ENCODE assay signal across 24 mouse cellular contexts in the genomic region with DNA sequence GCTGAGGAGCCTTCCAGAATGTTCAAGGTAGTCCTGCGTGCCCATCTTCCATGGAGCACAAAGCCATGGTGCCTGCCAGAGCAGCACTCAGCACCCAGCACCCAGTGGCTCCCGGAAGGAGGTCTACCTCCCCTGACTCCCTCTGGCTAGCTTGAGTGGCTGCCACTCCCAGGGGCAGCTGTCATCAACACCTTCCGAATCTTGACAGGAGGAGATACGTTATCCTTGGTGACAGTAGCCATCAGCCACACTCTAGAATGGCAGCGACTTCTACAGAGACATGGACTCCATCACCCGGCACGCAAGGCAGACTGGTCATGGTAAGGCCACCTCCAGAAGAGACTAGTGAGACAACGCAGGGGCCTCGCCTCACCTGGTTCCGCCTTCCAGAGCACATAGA. TPM values are rescaled to one million over a fixed set of nuclear protein-coding genes. Genes with fewer than 3 reads are reported as not detected.
DNase-seq lines count a peak whose midpoint lies in the region; ATAC-seq and TF ChIP-seq lines count a peak whose summit lies in the region.
"Had no signal": no experiment of that assay in that cellular context is flagged by ENCODE, and none has a peak within 500 bp of the region (broad histone marks: within the 10 kb centered on the region; RNA-seq: fewer than 3 reads in every experiment).

No protein-coding gene starts in this region.

- 42% methylated on average over 10 of the region's 10 CpGs for WGBS in heart, embryonic 11.5 days (ENCODE audit: insufficient replicate concordance)
- WGBS in heart, embryonic 15.5 days, result 27% methylated on average over 10 of the region's 10 CpGs
- 83% methylated on average over 10 of the region's 10 CpGs for WGBS in liver, postnatal 0 days (ENCODE audit: insufficient replicate concordance)
- 90% methylated on average over 9 of the region's 10 CpGs for WGBS in hindbrain, embryonic 16.5 days

- H3K9ac ChIP-seq in heart, embryonic 11.5 days (ENCODE audit: low read depth, low read length), result peak overlapping the region; percentile 73; the same call in 1 of the 2 replicates
- H3K9ac ChIP-seq in heart, embryonic 15.5 days, result peak overlapping the region; percentile 49
- H3K9ac ChIP-seq in liver, postnatal 0 days (replicated peaks), result no peak overlapping the region
- no peak overlapping the region for H3K9ac ChIP-seq in hindbrain, embryonic 16.5 days (ENCODE audit: low read depth, low read length)
- H3K9ac ChIP-seq: embryonic facial prominence, embryonic 12.5 days; hindbrain, embryonic 13.5 days; intestine, embryonic 15.5 days had no signal

- peak overlapping the region; percentile 58 for H3K4me2 ChIP-seq in heart, embryonic 11.5 days
- H3K4me2 ChIP-seq in heart, embryonic 15.5 days, result peak overlapping the region; percentile 59
- no peak overlapping the region for H3K4me2 ChIP-seq in liver, postnatal 0 days (ENCODE audit: low read depth, low read length)
- no peak overlapping the region for H3K4me2 ChIP-seq in hindbrain, embryonic 16.5 days (ENCODE audit: low read length)
- H3K4me2 ChIP-seq: embryonic facial prominence, embryonic 12.5 days; hindbrain, embryonic 13.5 days; intestine, embryonic 15.5 days had no signal

- ATAC-seq in heart, embryonic 11.5 days (replicated peaks; ENCODE audit: insufficient number of reproducible peaks, low FRiP score, low TSS enrichment), result peak; percentile 67
- peak; percentile 80 for ATAC-seq in heart, embryonic 15.5 days (replicated peaks; ENCODE audit: insufficient number of reproducible peaks, insufficient read depth, low FRiP score, low read depth)
- ATAC-seq in liver, postnatal 0 days, result no peak
- ATAC-seq in hindbrain, embryonic 16.5 days, result no peak
- ATAC-seq: CD4-positive, CD25-positive, alpha-beta regulatory T cell, adult 4 months; forebrain, embryonic 16.5 days; intestine, embryonic 15.5 days had no signal

- H3K27ac ChIP-seq in heart, embryonic 11.5 days (ENCODE audit: low read depth, low read length), result peak overlapping the region; percentile 93
- H3K27ac ChIP-seq in heart, embryonic 15.5 days, result peak overlapping the region; percentile 94
- no peak overlapping the region for H3K27ac ChIP-seq in liver, postnatal 0 days (ENCODE audit: low read depth)
- no peak overlapping the region for H3K27ac ChIP-seq in hindbrain, embryonic 16.5 days (ENCODE audit: low read depth, low read length)
- H3K27ac ChIP-seq: embryonic facial prominence, embryonic 12.5 days; hindbrain, embryonic 13.5 days; intestine, embryonic 15.5 days had no signal

- no peaks in the 10 kb centered on the region for H3K9me3 ChIP-seq in heart, embryonic 11.5 days (replicated peaks; ENCODE audit: control insufficient read depth, low read length)
- no peaks in the 10 kb centered on the region for H3K9me3 ChIP-seq in heart, embryonic 15.5 days (replicated peaks)
- peaks cover 3% of the 10 kb centered on the region; the same call in 1 of the 2 replicates for H3K9me3 ChIP-seq in liver, postnatal 0 days (ENCODE audit: low read length)
- peaks cover 6% of the 10 kb centered on the region; the same call in 1 of the 2 replicates for H3K9me3 ChIP-seq in hindbrain, embryonic 16.5 days (ENCODE audit: control insufficient read depth, low read length)
- H3K9me3 ChIP-seq: embryonic facial prominence, embryonic 12.5 days; G1E; hindbrain, embryonic 13.5 days; intestine, embryonic 15.5 days had no signal

- DNase-seq in heart, adult 11 months, result peak; percentile 98
- DNase-seq in heart, postnatal 25 days (ENCODE audit: low spot score), result no peak
- DNase-seq in heart, postnatal 4 days, result peak; percentile 78
- no peak for DNase-seq in liver, postnatal 0 days
- no peak for DNase-seq in layer of hippocampus, adult 9-11 months
- DNase-seq: adrenal gland, postnatal 10 days; B cell, adult 2 months; cerebellum, adult 11 months; cerebellum, adult 8-10 months; cerebellum, postnatal 14 days; gastrocnemius, postnatal 10 days; kidney, adult 8-10 months had no signal

- no peaks in the 10 kb centered on the region for H3K36me3 ChIP-seq in heart, embryonic 11.5 days (ENCODE audit: control insufficient read depth, insufficient read depth, low read length)
- H3K36me3 ChIP-seq in heart, embryonic 15.5 days, result 0 out of 2 replicates have a peak, but pooled peaks cover 6% of the 10 kb centered on the region
- H3K36me3 ChIP-seq in liver, postnatal 0 days (replicated peaks; ENCODE audit: insufficient read depth, low read length), result no peaks in the 10 kb centered on the region
- no peaks in the 10 kb centered on the region for H3K36me3 ChIP-seq in hindbrain, embryonic 16.5 days (ENCODE audit: control insufficient read depth, insufficient read depth, low read length)
- H3K36me3 ChIP-seq: embryonic facial prominence, embryonic 12.5 days; G1E; hindbrain, embryonic 13.5 days; intestine, embryonic 15.5 days had no signal

- peaks cover 20% of the 10 kb centered on the region for H3K4me1 ChIP-seq in heart, embryonic 11.5 days (ENCODE audit: control insufficient read depth, insufficient read depth, low read length)
- H3K4me1 ChIP-seq in heart, embryonic 15.5 days (replicated peaks), result peaks cover 40% of the 10 kb centered on the region
- H3K4me1 ChIP-seq in liver, postnatal 0 days (ENCODE audit: insufficient read depth), result no peaks in the 10 kb centered on the region
- no peaks in the 10 kb centered on the region for H3K4me1 ChIP-seq in hindbrain, embryonic 16.5 days (ENCODE audit: control insufficient read depth, insufficient read depth, low read depth, low read length)
- H3K4me1 ChIP-seq: embryonic facial prominence, embryonic 12.5 days; hindbrain, embryonic 13.5 days; intestine, embryonic 15.5 days had no signal

- H3K27me3 ChIP-seq in heart, embryonic 11.5 days (ENCODE audit: control insufficient read depth, insufficient read depth, low read length), result 0 out of 2 replicates have a peak, but pooled peaks cover 2% of the 10 kb centered on the region
- H3K27me3 ChIP-seq in heart, embryonic 15.5 days, result no peaks in the 10 kb centered on the region
- H3K27me3 ChIP-seq in liver, postnatal 0 days (ENCODE audit: insufficient read depth, low read length), result no peaks in the 10 kb centered on the region
- no peaks in the 10 kb centered on the region for H3K27me3 ChIP-seq in hindbrain, embryonic 16.5 days (replicated peaks; ENCODE audit: control insufficient read depth, insufficient read depth, low read length)
- H3K27me3 ChIP-seq: embryonic facial prominence, embryonic 12.5 days; hindbrain, embryonic 13.5 days; intestine, embryonic 15.5 days had no signal

- no peak for TF ChIP-seq EP300 in liver, postnatal 0 days (IDR thresholded peaks at IDR 0.05; ENCODE audit: low read depth)

- peak overlapping the region; percentile 35 for H3K4me3 ChIP-seq in heart, embryonic 11.5 days (ENCODE audit: low read depth, low read length)
- peak overlapping the region; percentile 49 for H3K4me3 ChIP-seq in heart, embryonic 15.5 days
- H3K4me3 ChIP-seq in liver, postnatal 0 days (ENCODE audit: low read depth, low read length), result no peak overlapping the region
- no peak overlapping the region for H3K4me3 ChIP-seq in hindbrain, embryonic 16.5 days (ENCODE audit: low read length)
- H3K4me3 ChIP-seq: embryonic facial prominence, embryonic 12.5 days; hindbrain, embryonic 13.5 days; intestine, embryonic 15.5 days had no signal

- intact Hi-C loops in heart, postnatal 25 days (cut with DNase I), result loop anchor here (5.0 kb wide), 1 partner anchor 92 kb away; no protein-coding TSS in a partner anchor

- TF ChIP-seq CTCF in liver, postnatal 0 days (IDR thresholded peaks at IDR 0.05; ENCODE audit: low read depth), result no peak

RNA-seq across cellular contexts. Expression of a gene that starts 6.3 kb away (rescaled TPM):
- total RNA-seq in heart, postnatal 25 days (2021), result over 10,000 TPM; 18,094 to 20,102 TPM
- 6,790 and 6,847 TPM in 2 replicates for polyA plus RNA-seq in heart, embryonic 11.5 days (2014; fragmentation: Nextera tagmentation; extraction: Ambion mirVana)
- 7,334 and 9,932 TPM in 2 replicates for polyA plus RNA-seq in heart, embryonic 15.5 days (2015; fragmentation: Nextera tagmentation; extraction: Ambion mirVana)
- over 10,000 TPM; 18,495 to 19,403 TPM for total RNA-seq in heart, postnatal 4 days (2021)
- polyA plus RNA-seq in liver, postnatal 0 days (2015; fragmentation: Nextera tagmentation; extraction: Ambion mirVana), result 0.66 and 7.2 TPM in 2 replicates
- polyA plus RNA-seq in hindbrain, embryonic 16.5 days (2015; fragmentation: Nextera tagmentation; extraction: Ambion mirVana), result 1.9 and 2.7 TPM in 2 replicates
- total RNA-seq: common myeloid progenitor, adult 5-6 weeks; G1E; hematopoietic stem cell, adult 5-6 weeks had no signal
- polyA plus RNA-seq: CD4-positive, CD25-positive, alpha-beta regulatory T cell, adult 4 months; forebrain, embryonic 11.5 days; G1E had no signal

RNA-seq across cellular contexts. Expression of a gene that starts 44.5 kb away (rescaled TPM):
- 10 to 100 TPM; 23.7 to 29.0 TPM for total RNA-seq in heart, postnatal 25 days (2021)
- polyA plus RNA-seq in heart, embryonic 11.5 days (2014; fragmentation: Nextera tagmentation; extraction: Ambion mirVana), result 4.7 and 7.1 TPM in 2 replicates
- 3.9 and 4.1 TPM in 2 replicates for polyA plus RNA-seq in heart, embryonic 15.5 days (2015; fragmentation: Nextera tagmentation; extraction: Ambion mirVana)
- 10 to 100 TPM; 12.2 to 13.6 TPM for total RNA-seq in heart, postnatal 4 days (2021)
- polyA plus RNA-seq in liver, postnatal 0 days (2015; fragmentation: Nextera tagmentation; extraction: Ambion mirVana), result 3.5 and 3.6 TPM in 2 replicates
- polyA plus RNA-seq in hindbrain, embryonic 16.5 days (2015; fragmentation: Nextera tagmentation; extraction: Ambion mirVana), result 16.7 and 18.7 TPM in 2 replicates
- total RNA-seq: common myeloid progenitor, adult 5-6 weeks; hematopoietic stem cell, adult 5-6 weeks had no signal
- polyA plus RNA-seq: G1E had no signal

RNA-seq across cellular contexts. Expression of a gene that starts 46.2 kb away (rescaled TPM):
- not detected for total RNA-seq in heart, postnatal 25 days (2021)
- polyA plus RNA-seq in heart, embryonic 11.5 days (2014; fragmentation: Nextera tagmentation; extraction: Ambion mirVana), result 0.47 and 0.51 TPM in 2 replicates
- 0.16 and 0.42 TPM in 2 replicates for polyA plus RNA-seq in heart, embryonic 15.5 days (2015; fragmentation: Nextera tagmentation; extraction: Ambion mirVana)
- under 1 TPM in 1 of 2 experiments, not detected in 1; 0.36 TPM for total RNA-seq in heart, postnatal 4 days (2021)
- polyA plus RNA-seq in liver, postnatal 0 days (2015; fragmentation: Nextera tagmentation; extraction: Ambion mirVana), result 0.13 and 0.18 TPM in 2 replicates
- polyA plus RNA-seq in hindbrain, embryonic 16.5 days (2015; fragmentation: Nextera tagmentation; extraction: Ambion mirVana), result 0.19 and 0.20 TPM in 2 replicates
- total RNA-seq: adrenal gland, postnatal 10 days; gastrocnemius, postnatal 10 days had no signal
- polyA plus RNA-seq: embryonic facial prominence, embryonic 12.5 days; forebrain, embryonic 11.5 days; forebrain, embryonic 16.5 days; G1E; hindbrain, embryonic 13.5 days; intestine, embryonic 15.5 days had no signal

Comparison
In these comparisons a context has a peak if more than half of its experiments do, and no peak if none do; other contexts are left out.
1. DNase-seq: peak in heart, adult 11 months (single experiment) and heart, postnatal 4 days (single experiment); none in heart, postnatal 25 days (single experiment), liver, postnatal 0 days (single experiment) and layer of hippocampus, adult 9-11 months (single experiment).
2. ATAC-seq: peak in heart, embryonic 11.5 days (single experiment) and heart, embryonic 15.5 days (single experiment); none in liver, postnatal 0 days (single experiment) and hindbrain, embryonic 16.5 days (single experiment).
3. H3K27ac ChIP-seq: peak in heart, embryonic 11.5 days (single experiment) and heart, embryonic 15.5 days (single experiment); none in liver, postnatal 0 days (single experiment) and hindbrain, embryonic 16.5 days (single experiment).
4. H3K4me2 ChIP-seq: peak in heart, embryonic 11.5 days (single experiment) and heart, embryonic 15.5 days (single experiment); none in liver, postnatal 0 days (single experiment) and hindbrain, embryonic 16.5 days (single experiment).
5. H3K4me3 ChIP-seq: peak in heart, embryonic 11.5 days (single experiment) and heart, embryonic 15.5 days (single experiment); none in liver, postnatal 0 days (single experiment) and hindbrain, embryonic 16.5 days (single experiment).
6. H3K9ac ChIP-seq: peak in heart, embryonic 11.5 days (single experiment) and heart, embryonic 15.5 days (single experiment); none in liver, postnatal 0 days (single experiment) and hindbrain, embryonic 16.5 days (single experiment).
7. RNA of a gene that starts 6.3 kb away (polyA plus RNA-seq): 7,334 to 9,932 TPM in heart, embryonic 15.5 days and 6,790 to 6,847 TPM in heart, embryonic 11.5 days; 1.9 to 2.7 TPM in hindbrain, embryonic 16.5 days and 0.66 to 7.2 TPM in liver, postnatal 0 days; every median in the first group is over 100 times any median in the second.